ENCODE assay signal across 23 mouse cellular contexts in the genomic region with DNA sequence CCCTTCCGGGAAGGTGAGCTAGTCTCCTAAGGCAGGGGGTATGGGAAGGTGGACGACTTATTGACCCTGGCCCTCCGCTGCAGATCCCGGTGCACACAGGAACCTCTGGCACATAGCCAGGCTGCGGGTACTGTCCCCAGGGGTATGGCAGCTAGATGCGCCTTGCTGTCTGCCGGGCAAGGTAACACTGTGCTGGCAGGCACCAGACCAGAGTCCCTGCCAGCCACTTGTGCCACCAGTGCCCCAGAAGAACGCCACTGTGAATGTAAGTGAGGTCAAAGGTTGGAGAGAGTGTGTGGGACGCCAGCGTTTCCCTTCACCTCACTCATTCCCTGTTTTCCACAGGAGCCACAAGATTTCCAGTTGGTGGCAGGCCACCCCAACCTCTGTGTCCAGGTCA. TPM values are rescaled to one million over a fixed set of nuclear protein-coding genes. Genes with fewer than 3 reads are reported as not detected.
DNase-seq lines count a peak whose midpoint lies in the region; ATAC-seq and TF ChIP-seq lines count a peak whose summit lies in the region.
"Had no signal": no experiment of that assay in that cellular context is flagged by ENCODE, and none has a peak within 500 bp of the region (broad histone marks: within the 10 kb centered on the region; RNA-seq: fewer than 3 reads in every experiment).

No protein-coding gene starts in this region.

- H3K4me3 ChIP-seq in heart, embryonic 12.5 days = no peak overlapping the region
- H3K4me3 ChIP-seq in kidney, adult 2 months (ENCODE audit: insufficient read depth, low read depth, low read length) = no peak overlapping the region
- H3K4me3 ChIP-seq: embryonic facial prominence, embryonic 10.5 days; embryonic facial prominence, embryonic 13.5 days; erythroblast, embryonic 14.5 days; forebrain, embryonic 12.5 days; forebrain, embryonic 15.5 days; heart, adult 2 months; heart, embryonic 10.5 days; hindbrain, embryonic 12.5 days; hindbrain, embryonic 15.5 days had no signal

- H3K36me3 ChIP-seq in heart, embryonic 12.5 days = no peaks in the 10 kb centered on the region
- no peaks in the 10 kb centered on the region for H3K36me3 ChIP-seq in kidney, adult 2 months (ENCODE audit: control insufficient read depth, insufficient read depth, low read length)
- H3K36me3 ChIP-seq: embryonic facial prominence, embryonic 10.5 days; embryonic facial prominence, embryonic 13.5 days; forebrain, embryonic 12.5 days; forebrain, embryonic 15.5 days; heart, embryonic 10.5 days; hindbrain, embryonic 12.5 days; hindbrain, embryonic 15.5 days had no signal

- ATAC-seq in cerebellum, adult (ENCODE audit: insufficient number of reproducible peaks, low FRiP score, low TSS enrichment) = no peak
- no peak for ATAC-seq in heart, embryonic 12.5 days (ENCODE audit: insufficient number of reproducible peaks, low FRiP score)
- ATAC-seq: CD4-positive, CD25-positive, alpha-beta regulatory T cell, adult 4 months; forebrain, embryonic 15.5 days; intestine, postnatal 0 days had no signal

- WGBS in heart, embryonic 12.5 days = 81% methylated on average over 10 of the region's 10 CpGs
- WGBS in kidney, adult 2 months = 60% methylated on average over 10 of the region's 10 CpGs

- no peak overlapping the region for H3K4me2 ChIP-seq in heart, embryonic 12.5 days
- H3K4me2 ChIP-seq: embryonic facial prominence, embryonic 13.5 days; forebrain, embryonic 12.5 days; forebrain, embryonic 15.5 days; hindbrain, embryonic 12.5 days; hindbrain, embryonic 15.5 days had no signal

- peak; percentile 23 for DNase-seq in cerebellum, adult 11-12 months
- DNase-seq in heart, adult 11 months = peak; percentile 86
- peak; percentile 30 for DNase-seq in kidney, adult 2 months
- no peak for DNase-seq in kidney, postnatal 4 days
- DNase-seq: adrenal gland, adult 8-10 months; cerebellum, postnatal 36 days; embryo, embryonic 11 days; gastrocnemius, postnatal 25 days; heart, adult 2 months had no signal

- H3K9me3 ChIP-seq in heart, embryonic 12.5 days (replicated peaks) = no peaks in the 10 kb centered on the region
- H3K9me3 ChIP-seq: embryonic facial prominence, embryonic 10.5 days; embryonic facial prominence, embryonic 13.5 days; forebrain, embryonic 12.5 days; forebrain, embryonic 15.5 days; heart, embryonic 10.5 days; hindbrain, embryonic 12.5 days; hindbrain, embryonic 15.5 days had no signal

- peaks cover 41% of the 10 kb centered on the region for H3K27me3 ChIP-seq in heart, embryonic 12.5 days (replicated peaks)
- no peaks in the 10 kb centered on the region for H3K27me3 ChIP-seq in kidney, adult 2 months (replicated peaks; ENCODE audit: control insufficient read depth, insufficient read depth, low read length)
- H3K27me3 ChIP-seq: hindbrain, embryonic 15.5 days had no signal

- H3K4me1 ChIP-seq in heart, embryonic 12.5 days (replicated peaks) = peaks cover 24% of the 10 kb centered on the region
- H3K4me1 ChIP-seq in kidney, adult 2 months (ENCODE audit: control insufficient read depth, insufficient read depth, low read length) = peaks cover 18% of the 10 kb centered on the region

- H3K9ac ChIP-seq in heart, embryonic 12.5 days = no peak overlapping the region
- H3K9ac ChIP-seq: embryonic facial prominence, embryonic 13.5 days; forebrain, embryonic 12.5 days; forebrain, embryonic 15.5 days; hindbrain, embryonic 12.5 days; hindbrain, embryonic 15.5 days had no signal

- H3K27ac ChIP-seq in heart, embryonic 12.5 days (ENCODE audit: poor library complexity, severe bottlenecking) = no peak overlapping the region
- H3K27ac ChIP-seq in kidney, adult 2 months (ENCODE audit: insufficient read depth, low read depth, low read length) = no peak overlapping the region
- H3K27ac ChIP-seq: embryonic facial prominence, embryonic 10.5 days; embryonic facial prominence, embryonic 13.5 days; forebrain, embryonic 12.5 days; forebrain, embryonic 15.5 days; heart, adult 2 months; heart, embryonic 10.5 days; hindbrain, embryonic 12.5 days; hindbrain, embryonic 15.5 days had no signal

- TF ChIP-seq CTCF in kidney, adult 2 months (conservative IDR thresholded peaks at IDR 0.05; ENCODE audit: insufficient read depth, insufficient read length, low read depth, low read length) = no peak

- no peak for TF ChIP-seq POLR2A in kidney, adult 2 months (IDR thresholded peaks at IDR 0.05; ENCODE audit: low read depth, low read length)

RNA-seq across cellular contexts. Expression of a gene that starts 4.2 kb away (rescaled TPM):
- polyA plus RNA-seq in heart, embryonic 12.5 days (2016; fragmentation: Nextera tagmentation; extraction: Ambion mirVana) = 42.7 and 46.9 TPM in 2 replicates
- 22.3 and 23.6 TPM in 2 replicates for polyA plus RNA-seq in kidney, adult 2 months (2012; rRNA removed)

RNA-seq across cellular contexts. Expression of a gene that starts 7.7 kb away (rescaled TPM):
- polyA plus RNA-seq in heart, embryonic 12.5 days (2016; fragmentation: Nextera tagmentation; extraction: Ambion mirVana) = 4.5 and 4.7 TPM in 2 replicates
- polyA plus RNA-seq in kidney, adult 2 months (2012; rRNA removed) = 37.6 and 41.8 TPM in 2 replicates
- polyA plus RNA-seq: CD4-positive, CD25-positive, alpha-beta regulatory T cell, adult 4 months; erythroblast, embryonic 14.5 days had no signal

RNA-seq across cellular contexts. Expression of a gene that starts 20.6 kb away (rescaled TPM):
- polyA plus RNA-seq in heart, embryonic 12.5 days (2016; fragmentation: Nextera tagmentation; extraction: Ambion mirVana) = 0.94 and 1.3 TPM in 2 replicates
- 25.7 and 41.4 TPM in 2 replicates for polyA plus RNA-seq in kidney, adult 2 months (2012; rRNA removed)
- polyA plus RNA-seq: C2C12; erythroblast, embryonic 14.5 days; forebrain, embryonic 15.5 days had no signal

RNA-seq across cellular contexts. Expression of a gene that starts 22.8 kb away (rescaled TPM):
- polyA plus RNA-seq in heart, embryonic 12.5 days (2016; fragmentation: Nextera tagmentation; extraction: Ambion mirVana) = 0.28 and 0.40 TPM in 2 replicates
- 0.05 TPM in 1 of 2 replicates, not detected in the other for polyA plus RNA-seq in kidney, adult 2 months (2012; rRNA removed)
- polyA plus RNA-seq: CD4-positive, CD25-positive, alpha-beta regulatory T cell, adult 4 months; erythroblast, embryonic 14.5 days; gonadal fat pad, adult 2 months; heart, adult 2 months had no signal

RNA-seq across cellular contexts. Expression of a gene that starts 36.5 kb away (rescaled TPM):
- 58.5 and 61.1 TPM in 2 replicates for polyA plus RNA-seq in heart, embryonic 12.5 days (2016; fragmentation: Nextera tagmentation; extraction: Ambion mirVana)
- 81.6 and 82.0 TPM in 2 replicates for polyA plus RNA-seq in kidney, adult 2 months (2012; rRNA removed)

Comparison
In these comparisons a context has a peak if more than half of its experiments do, and no peak if none do; other contexts are left out.
1. DNase-seq: peak in cerebellum, adult 11-12 months (single experiment), heart, adult 11 months (single experiment) and kidney, adult 2 months (single experiment); none in kidney, postnatal 4 days (0 of 2).
2. RNA of a gene that starts 20.6 kb away (polyA plus RNA-seq): 25.7 to 41.4 TPM in kidney, adult 2 months; 0.94 to 1.3 TPM in heart, embryonic 12.5 days; every median in the first group is over 10 times any median in the second.